Mouse (Mus musculus) heart, embryonic 11.5 days (tissue): ENCODE results near the gene Neurog1. TPM values are rescaled to one million over a fixed set of nuclear protein-coding genes. Genes with fewer than 3 reads are reported as not detected.
A peak's percentile ranks its signal among the peaks of the same experiment; 100 is the strongest.

Experiments used
- ATAC-seq: fragments of 200-750 bp; cut with Nextera tagmentation; replicated peaks from 2 replicates; pipeline ENCODE4 v1.8.0; 2017; ENCODE audit warnings: moderate library complexity; ENCODE audit not compliant: insufficient number of reproducible peaks, low FRiP score, low TSS enrichment
- H3K27ac ChIP-seq: fragments of 300-500 bp; sonication (generic); 2 replicates; pipeline ENCODE4 v1.5.1; 2014; ENCODE audit warnings: mild to moderate bottlenecking, low read depth, low read length
- H3K27me3 ChIP-seq: fragments of 300-500 bp; sonication (generic); 2 replicates; pipeline ENCODE4 v1.6.1; 2014; ENCODE audit warnings: mild to moderate bottlenecking, low read length, mixed read lengths; ENCODE audit not compliant: control insufficient read depth, insufficient read depth
- H3K36me3 ChIP-seq: fragments of 300-500 bp; sonication (generic); 2 replicates; pipeline ENCODE4 v1.6.1; 2014; ENCODE audit warnings: mild to moderate bottlenecking, low read length, moderate library complexity, mixed read lengths; ENCODE audit not compliant: control insufficient read depth, insufficient read depth
- H3K4me1 ChIP-seq: fragments of 300-500 bp; sonication (generic); 2 replicates; pipeline ENCODE4 v1.6.1; 2014; ENCODE audit warnings: low read length; ENCODE audit not compliant: control insufficient read depth, insufficient read depth
- H3K4me2 ChIP-seq: fragments of 300-500 bp; sonication (generic); 2 replicates; pipeline ENCODE4 v1.6.1; 2014; ENCODE audit warnings: mild to moderate bottlenecking, moderate library complexity
- H3K4me3 ChIP-seq: fragments of 300-500 bp; sonication (generic); 2 replicates; pipeline ENCODE4 v1.5.1; 2014; ENCODE audit warnings: low read depth, low read length
- H3K9ac ChIP-seq: fragments of 300-500 bp; sonication (generic); 2 replicates; pipeline ENCODE4 v1.6.1; 2014; ENCODE audit warnings: mild to moderate bottlenecking, low read depth, low read length, moderate library complexity
- H3K9me3 ChIP-seq: fragments of 300-500 bp; sonication (generic); replicated peaks from 2 replicates; pipeline ENCODE4 v1.6.1; 2016; ENCODE audit warnings: low read length; ENCODE audit not compliant: control insufficient read depth
- WGBS: fragments of 180-500 bp; shearing (Covaris S2); extraction: QIAGEN DNeasy Blood & Tissue Kit; methylation state at CpG from one replicate; pipeline ENCODE4 v1.1.7; 2014; ENCODE audit not compliant: insufficient replicate concordance; 5-methylcytosine and 5-hydroxymethylcytosine counted together
- polyA plus RNA-seq: library from polyadenylated mRNA; unstranded; fragments of >200 nt; fragmentation: Nextera tagmentation; extraction: Ambion mirVana; gene quantifications from 2 replicates; pipeline ENCODE4 v1.2.1, GENCODE M21; 2014

Neurog1 gene
- polyA plus RNA-seq, 1 experiment from 2014 or later, result 0.09 TPM

- no peak for ATAC-seq
- no peak overlapping the region for H3K4me2 ChIP-seq
- H3K9ac ChIP-seq, result no peak overlapping the region
- peaks cover 42% of the 10 kb centered on the region for H3K27me3 ChIP-seq
- no peaks in the 10 kb centered on the region for H3K9me3 ChIP-seq
- no peaks in the 10 kb centered on the region for H3K36me3 ChIP-seq
- H3K4me3 ChIP-seq, result no peak overlapping the region
- WGBS, result 43% methylated on average over 4 of the region's 4 CpGs
- H3K4me1 ChIP-seq, result no peaks in the 10 kb centered on the region
- H3K27ac ChIP-seq, result no peak overlapping the region
Observed at GRCm38 (mm10) chr13:56288601-56289000, 36.6 kb upstream of the Neurog1 start.

GRCm38 (mm10) chr13:56287091-56287490, 35.1 kb upstream of the Neurog1 start:
- Histone ChIP-seq H3K4me3 (no peak overlapping the region), H3K36me3 (no peaks in the 10 kb centered on the region), H3K4me2 (no peak overlapping the region), H3K27me3 (peaks cover 26% of the 10 kb centered on the region), H3K9ac (no peak overlapping the region), H3K9me3 (no peaks in the 10 kb centered on the region), H3K27ac (no peak overlapping the region), H3K4me1 (no peaks in the 10 kb centered on the region)
- WGBS, result 82% methylated on average over 9 of the region's 9 CpGs
- ATAC-seq, result no peak

- no peaks in the 10 kb centered on the region for H3K36me3 ChIP-seq
- no peak overlapping the region for H3K9ac ChIP-seq
- H3K4me1 ChIP-seq, result no peaks in the 10 kb centered on the region
- ATAC-seq, result no peak
- no peak overlapping the region for H3K4me2 ChIP-seq
- H3K27ac ChIP-seq, result no peak overlapping the region
- WGBS, result 86% methylated on average over 13 of the region's 13 CpGs
- no peaks in the 10 kb centered on the region for H3K9me3 ChIP-seq
- no peak overlapping the region for H3K4me3 ChIP-seq
- H3K27me3 ChIP-seq, result peaks cover 6% of the 10 kb centered on the region
Observed at GRCm38 (mm10) chr13:56283321-56283720, 31.4 kb upstream of the Neurog1 start.

- 73% methylated on average over 6 of the region's 6 CpGs for WGBS
- no peaks in the 10 kb centered on the region for H3K27me3 ChIP-seq
- no peak overlapping the region for H3K4me2 ChIP-seq
- H3K4me1 ChIP-seq, result no peaks in the 10 kb centered on the region
- no peak overlapping the region for H3K27ac ChIP-seq
- no peak overlapping the region for H3K9ac ChIP-seq
- H3K36me3 ChIP-seq, result no peaks in the 10 kb centered on the region
- ATAC-seq, result no peak
- no peak overlapping the region for H3K4me3 ChIP-seq
- H3K9me3 ChIP-seq, result no peaks in the 10 kb centered on the region
Observed at GRCm38 (mm10) chr13:56280356-56280755, 28.4 kb upstream of the Neurog1 start.

GRCm38 (mm10) chr13:56279439-56279838, 27.5 kb upstream of the Neurog1 start:
- H3K4me1 ChIP-seq, result no peaks in the 10 kb centered on the region
- no peaks in the 10 kb centered on the region for H3K27me3 ChIP-seq
- ATAC-seq, result peak; percentile 26; the same call in 1 of the 2 replicates
- no peak overlapping the region for H3K9ac ChIP-seq
- H3K4me3 ChIP-seq, result no peak overlapping the region
- H3K36me3 ChIP-seq, result no peaks in the 10 kb centered on the region
- no peak overlapping the region for H3K4me2 ChIP-seq
- H3K9me3 ChIP-seq, result no peaks in the 10 kb centered on the region
- H3K27ac ChIP-seq, result no peak overlapping the region
- WGBS, result 22% methylated on average over 8 of the region's 8 CpGs

- no peaks in the 10 kb centered on the region for H3K4me1 ChIP-seq
- H3K4me2 ChIP-seq, result no peak overlapping the region
- no peak for ATAC-seq
- no peaks in the 10 kb centered on the region for H3K27me3 ChIP-seq
- WGBS, result 36% methylated on average over 2 of the region's 2 CpGs
- H3K27ac ChIP-seq, result no peak overlapping the region
- no peak overlapping the region for H3K4me3 ChIP-seq
- H3K36me3 ChIP-seq, result no peaks in the 10 kb centered on the region
- H3K9me3 ChIP-seq, result peaks cover 5% of the 10 kb centered on the region; the same call in 1 of the 2 replicates
- no peak overlapping the region for H3K9ac ChIP-seq
Observed at GRCm38 (mm10) chr13:56275171-56275570, 23.2 kb upstream of the Neurog1 start.

GRCm38 (mm10) chr13:56270124-56270523, 18.2 kb upstream of the Neurog1 start:
- Histone ChIP-seq H3K4me2 (no peak overlapping the region), H3K36me3 (no peaks in the 10 kb centered on the region), H3K9ac (no peak overlapping the region), H3K9me3 (peaks cover 5% of the 10 kb centered on the region), H3K27me3 (peaks cover 13% of the 10 kb centered on the region), H3K4me3 (no peak overlapping the region), H3K4me1 (no peaks in the 10 kb centered on the region), H3K27ac (no peak overlapping the region)
- WGBS, result 67% methylated on average over 13 of the region's 13 CpGs
- no peak for ATAC-seq

- no peak overlapping the region for H3K27ac ChIP-seq
- peaks cover 31% of the 10 kb centered on the region for H3K27me3 ChIP-seq
- 71% methylated on average over 4 of the region's 4 CpGs for WGBS
- no peaks in the 10 kb centered on the region for H3K4me1 ChIP-seq
- no peak overlapping the region for H3K4me2 ChIP-seq
- no peak overlapping the region for H3K9ac ChIP-seq
- H3K36me3 ChIP-seq, result no peaks in the 10 kb centered on the region
- no peak overlapping the region for H3K4me3 ChIP-seq
- no peak for ATAC-seq
- H3K9me3 ChIP-seq, result peaks cover 5% of the 10 kb centered on the region
Observed at GRCm38 (mm10) chr13:56267396-56267795, 15.4 kb upstream of the Neurog1 start.

GRCm38 (mm10) chr13:56266435-56266834, 14.5 kb upstream of the Neurog1 start:
- Histone ChIP-seq H3K9ac (no peak overlapping the region), H3K9me3 (peaks cover 3% of the 10 kb centered on the region), H3K4me2 (no peak overlapping the region), H3K27ac (no peak overlapping the region), H3K4me1 (no peaks in the 10 kb centered on the region), H3K36me3 (no peaks in the 10 kb centered on the region), H3K4me3 (no peak overlapping the region), H3K27me3 (peaks cover 41% of the 10 kb centered on the region)
- WGBS, result 40% methylated on average over 8 of the region's 8 CpGs
- ATAC-seq, result no peak
